Mouse (Mus musculus) liver, postnatal 0 days (tissue): ENCODE results near the gene Sumf1. TPM values are rescaled to one million over a fixed set of nuclear protein-coding genes. Genes with fewer than 3 reads are reported as not detected.
A peak's percentile ranks its signal among the peaks of the same experiment; 100 is the strongest.

Source experiments
- ATAC-seq: fragments of 200-750 bp; cut with Nextera tagmentation; 2 replicates; pipeline ENCODE4 v1.8.0; 2017; ENCODE audit warnings: mild to moderate bottlenecking, moderate library complexity
- DNase-seq: peaks from one replicate; pipeline ENCODE4 v3.0.0-alpha.2; 2016
- H3K27ac ChIP-seq: fragments of 300-500 bp; sonication (generic); 2 replicates; pipeline ENCODE4 v1.5.1; 2014; ENCODE audit warnings: antibody characterized with exemption, moderate library complexity, mild to moderate bottlenecking, low read depth
- H3K27me3 ChIP-seq: fragments of 300-500 bp; sonication (generic); 2 replicates; pipeline ENCODE4 v1.6.1; 2014; ENCODE audit warnings: low read length, control low read depth, mixed read lengths; ENCODE audit not compliant: insufficient read depth
- H3K36me3 ChIP-seq: fragments of 300-500 bp; sonication (generic); replicated peaks from 2 replicates; pipeline ENCODE4 v1.6.1; 2014; ENCODE audit warnings: mild to moderate bottlenecking, control low read depth, low read length, moderate library complexity, mixed read lengths; ENCODE audit not compliant: insufficient read depth
- H3K4me1 ChIP-seq: fragments of 300-500 bp; sonication (generic); 2 replicates; pipeline ENCODE4 v1.6.1; 2014; ENCODE audit warnings: antibody characterized with exemption, mild to moderate bottlenecking, control low read depth; ENCODE audit not compliant: insufficient read depth
- H3K4me2 ChIP-seq: fragments of 300-500 bp; sonication (generic); 2 replicates; pipeline ENCODE4 v1.6.1; 2014; ENCODE audit warnings: low read depth, mild to moderate bottlenecking, low read length, moderate library complexity, mixed read lengths
- H3K4me3 ChIP-seq: fragments of 300-500 bp; sonication (generic); 2 replicates; pipeline ENCODE4 v1.5.1; 2014; ENCODE audit warnings: low read depth, low read length
- H3K9ac ChIP-seq: fragments of 300-500 bp; sonication (generic); replicated peaks from 2 replicates; pipeline ENCODE4 v1.6.1; 2014; ENCODE audit warnings: mild to moderate bottlenecking, moderate library complexity
- H3K9me3 ChIP-seq: fragments of 300-500 bp; sonication (generic); 2 replicates; pipeline ENCODE4 v1.6.1; 2016; ENCODE audit warnings: mild to moderate bottlenecking, control low read depth, low read length, mixed read lengths
- CTCF ChIP-seq: sonication (generic); IDR thresholded peaks from 2 replicates; pipeline ENCODE4 v1.5.1; 2016; ENCODE audit warnings: antibody characterized with exemption, low read depth
- EP300 ChIP-seq: IDR thresholded peaks from 2 replicates; pipeline ENCODE4 v1.6.1; 2016; ENCODE audit warnings: antibody characterized with exemption, low read depth, mild to moderate bottlenecking
- WGBS: fragments of 180-500 bp; shearing (Covaris S2); extraction: QIAGEN DNeasy Blood & Tissue Kit; methylation state at CpG from one replicate; pipeline ENCODE4 v1.1.7; 2014; ENCODE audit not compliant: insufficient replicate concordance; 5-methylcytosine and 5-hydroxymethylcytosine counted together
- polyA plus RNA-seq: library from polyadenylated mRNA; unstranded; fragments of >200 nt; fragmentation: Nextera tagmentation; extraction: Ambion mirVana; gene quantifications from 2 replicates; pipeline ENCODE4 v1.2.1, GENCODE M21; 2015

Sumf1 gene
- polyA plus RNA-seq, 1 experiment from 2014 or later = 13.0 TPM

DNA sequence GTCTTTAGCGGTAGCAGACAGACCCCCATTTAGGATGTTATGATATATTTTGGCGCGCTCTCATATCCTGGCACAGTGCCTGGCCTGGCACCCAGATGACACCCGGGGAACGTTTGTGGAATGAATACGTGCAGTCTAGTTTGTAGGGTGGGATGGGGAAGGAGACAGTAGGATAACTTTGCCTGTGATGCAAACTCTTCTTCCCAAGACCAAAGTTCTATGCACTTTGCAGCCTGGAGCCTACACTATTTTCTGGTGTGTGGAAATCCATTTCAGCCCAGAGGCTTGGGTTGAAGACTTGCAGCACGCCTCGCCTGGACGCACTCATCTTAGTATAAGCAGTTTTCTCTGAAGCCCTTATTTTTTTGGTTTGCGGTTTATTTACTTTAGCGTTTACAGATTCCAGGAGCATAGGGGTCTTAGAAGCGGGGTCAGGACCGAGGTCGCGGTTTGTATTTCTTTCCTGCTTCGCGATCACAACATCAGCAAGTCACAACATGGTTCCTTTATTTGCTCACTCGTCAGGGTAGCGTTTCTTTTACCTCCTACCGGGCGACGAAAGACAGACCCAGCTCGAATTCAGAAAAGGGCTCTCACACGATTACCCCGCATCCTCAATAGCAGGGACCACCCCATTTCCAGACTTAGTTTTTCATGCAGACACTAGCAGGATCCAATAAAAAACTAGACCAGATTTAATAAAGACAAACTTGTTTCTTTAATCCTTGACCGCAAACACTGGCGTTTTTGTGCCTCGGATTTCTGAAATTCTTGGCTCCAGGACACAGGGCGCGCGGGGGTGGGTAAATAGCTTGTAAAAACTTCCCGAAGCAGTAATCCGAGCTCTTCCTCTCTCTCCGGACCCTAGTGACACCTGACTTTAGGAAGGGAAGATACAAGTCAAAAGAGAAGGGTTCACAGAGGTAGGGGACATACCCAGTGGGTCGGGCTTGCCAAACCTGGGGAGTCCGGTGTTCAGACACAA, 26.8 kb upstream of the Sumf1 start:
- H3K27me3 ChIP-seq = no peaks in the 10 kb centered on the region
- ATAC-seq (no peak; the same call in 1 of the 2 replicates), DNase-seq (no peak)
- 10% methylated on average over 36 of the region's 36 CpGs for WGBS
- peak overlapping the region; percentile 76 for H3K9ac ChIP-seq
- no peaks in the 10 kb centered on the region for H3K36me3 ChIP-seq
- H3K4me3 ChIP-seq = peak overlapping the region; percentile 73
- peak overlapping the region; percentile 88 for H3K4me2 ChIP-seq
- TF ChIP-seq CTCF = no peak
- TF ChIP-seq EP300 = no peak
- peaks cover 20% of the 10 kb centered on the region for H3K4me1 ChIP-seq
- H3K9me3 ChIP-seq = no peaks in the 10 kb centered on the region
- H3K27ac ChIP-seq = peak overlapping the region; percentile 73

DNA sequence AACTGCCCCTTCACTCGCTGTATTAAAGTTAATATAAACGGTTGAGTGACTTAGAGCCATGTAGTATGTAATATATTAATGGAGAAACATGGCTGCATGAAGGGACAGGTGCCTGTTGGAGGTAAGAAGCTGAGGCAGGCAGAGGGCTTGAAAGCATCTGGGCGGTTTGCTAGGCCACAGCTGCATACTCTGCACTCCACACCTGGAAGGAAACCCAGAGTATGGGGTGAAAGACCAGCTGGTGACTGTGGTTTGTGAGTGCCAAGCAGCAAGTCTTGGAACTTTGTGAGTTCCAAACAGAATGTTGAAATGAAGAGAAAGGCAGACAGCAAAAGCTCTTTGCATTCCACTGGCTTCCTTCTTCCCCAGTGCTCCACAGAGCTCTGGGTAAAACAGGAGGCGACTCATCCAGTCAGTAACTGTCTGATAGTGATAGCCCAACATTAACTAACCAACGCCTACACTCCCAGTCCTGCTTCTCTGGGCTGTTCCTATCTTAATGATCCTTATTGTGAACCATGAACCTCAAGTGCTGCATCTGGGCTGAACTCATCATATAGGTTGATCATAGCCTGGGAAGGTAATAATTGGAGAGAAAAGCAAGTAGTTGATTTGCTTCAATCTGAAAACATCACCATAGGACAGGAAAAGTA, 21.7 kb upstream of the Sumf1 start:
- ATAC-seq = no peak
- DNase-seq = no peak
- Histone ChIP-seq H3K4me3 (no peak overlapping the region), H3K4me2 (no peak overlapping the region), H3K36me3 (no peaks in the 10 kb centered on the region), H3K9me3 (no peaks in the 10 kb centered on the region), H3K27me3 (no peaks in the 10 kb centered on the region), H3K4me1 (peaks cover 8% of the 10 kb centered on the region), H3K27ac (no peak overlapping the region), H3K9ac (no peak overlapping the region)
- TF ChIP-seq CTCF (no peak), EP300 (no peak)
- 70% methylated on average over 5 of the region's 5 CpGs for WGBS

DNA sequence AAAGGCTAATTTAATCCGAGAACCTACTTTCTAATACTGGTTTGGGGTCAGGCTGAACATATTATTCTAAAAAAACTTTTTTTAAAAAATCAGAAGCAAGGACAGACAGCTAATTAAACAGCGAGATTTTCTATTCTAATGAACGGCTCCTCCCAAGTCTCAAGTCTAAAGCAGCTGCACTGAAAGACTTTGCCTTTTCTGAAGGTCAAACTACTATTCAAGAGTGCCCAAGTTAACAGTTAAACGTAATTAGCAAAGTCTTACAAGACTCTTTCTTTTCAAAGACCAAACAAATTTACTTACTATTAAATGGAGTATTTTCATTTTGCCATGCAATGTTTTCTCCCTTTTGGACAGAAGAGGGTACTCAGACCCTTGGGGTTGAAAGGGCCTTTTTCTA, 20.8 kb upstream of the Sumf1 start:
- no peak for DNase-seq
- Histone ChIP-seq H3K27me3 (no peaks in the 10 kb centered on the region), H3K9me3 (no peaks in the 10 kb centered on the region), H3K4me2 (no peak overlapping the region), H3K4me3 (no peak overlapping the region), H3K9ac (no peak overlapping the region), H3K36me3 (no peaks in the 10 kb centered on the region), H3K4me1 (no peaks in the 10 kb centered on the region), H3K27ac (no peak overlapping the region)
- ATAC-seq = no peak
- 81% methylated on average over 4 of the region's 4 CpGs for WGBS
- TF ChIP-seq CTCF (no peak), EP300 (no peak)

DNA sequence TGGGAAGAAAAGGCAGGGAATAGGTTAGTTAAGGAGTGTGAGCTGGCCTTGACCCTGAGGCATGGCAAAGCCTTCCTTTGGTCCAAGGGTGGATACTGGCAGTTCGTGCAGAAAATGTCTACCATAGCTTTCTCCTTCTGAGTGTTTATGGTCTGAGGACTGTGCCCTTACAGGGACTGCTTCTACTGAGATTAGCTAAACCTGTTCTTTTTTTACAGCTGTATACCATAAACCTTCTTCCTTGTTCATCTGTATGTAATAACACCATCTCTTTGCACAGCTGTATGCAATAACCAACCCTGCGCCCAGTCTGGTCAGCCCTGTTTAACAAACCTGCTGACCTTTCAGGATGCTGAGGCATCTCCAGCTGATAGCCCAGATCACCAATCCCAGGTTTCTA, 18.9 kb upstream of the Sumf1 start:
- Histone ChIP-seq H3K27ac (no peak overlapping the region), H3K9me3 (no peaks in the 10 kb centered on the region), H3K4me3 (no peak overlapping the region), H3K27me3 (no peaks in the 10 kb centered on the region), H3K4me2 (no peak overlapping the region), H3K9ac (no peak overlapping the region), H3K36me3 (no peaks in the 10 kb centered on the region), H3K4me1 (no peaks in the 10 kb centered on the region)
- no peak for DNase-seq
- 91% methylated on average over 2 of the region's 2 CpGs for WGBS
- no peak for TF ChIP-seq CTCF
- TF ChIP-seq EP300 = no peak
- no peak for ATAC-seq

DNA sequence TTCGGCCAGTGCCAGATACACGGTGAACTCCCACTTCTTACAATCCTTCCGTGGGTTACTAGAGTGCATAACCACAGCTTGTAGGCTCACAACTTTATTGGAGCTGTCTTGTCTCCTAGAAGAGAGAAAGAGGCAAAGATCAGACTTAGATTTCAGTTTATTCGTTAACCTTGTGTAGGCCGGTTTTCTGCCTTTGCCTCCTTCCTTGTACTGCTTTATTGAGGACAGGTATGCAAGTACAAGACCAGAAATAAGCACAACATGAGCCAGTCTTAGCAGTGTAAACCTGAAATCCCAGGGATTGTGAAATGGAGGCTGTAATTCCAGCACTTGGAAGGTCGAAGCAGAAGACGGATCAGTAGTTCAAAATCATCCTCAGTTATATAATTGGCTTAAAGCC, 12.9 kb upstream of the Sumf1 start:
- no peaks in the 10 kb centered on the region for H3K36me3 ChIP-seq
- no peaks in the 10 kb centered on the region for H3K27me3 ChIP-seq
- ATAC-seq (no peak), DNase-seq (no peak)
- H3K4me1 ChIP-seq = no peaks in the 10 kb centered on the region; the same call in 1 of the 2 replicates
- no peaks in the 10 kb centered on the region for H3K9me3 ChIP-seq
- 81% methylated on average over 7 of the region's 7 CpGs for WGBS
- TF ChIP-seq CTCF = no peak
- no peak for TF ChIP-seq EP300
- no peak overlapping the region for H3K27ac ChIP-seq
- no peak overlapping the region for H3K4me2 ChIP-seq
- no peak overlapping the region for H3K4me3 ChIP-seq
- no peak overlapping the region for H3K9ac ChIP-seq

DNA sequence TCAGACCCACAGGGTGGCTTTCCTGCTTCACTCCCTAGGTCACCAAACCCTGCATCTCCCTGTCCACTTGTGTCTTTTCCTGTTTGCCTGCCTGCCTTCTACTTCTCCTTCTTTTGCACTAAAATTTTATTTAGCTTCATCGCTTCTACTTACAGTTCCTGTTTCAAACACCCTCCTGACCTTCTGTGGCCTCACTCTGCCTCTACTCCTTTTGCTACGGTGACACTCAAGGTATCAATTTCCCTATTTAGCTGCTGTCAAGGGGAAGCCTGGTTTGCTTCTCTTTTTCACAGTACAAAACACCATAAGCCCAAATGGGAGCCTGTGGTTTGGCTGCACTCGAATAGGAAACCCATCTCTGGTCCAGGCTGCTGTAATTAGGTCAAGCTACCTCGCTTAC, 11.7 kb upstream of the Sumf1 start:
- ATAC-seq (no peak), DNase-seq (no peak)
- Histone ChIP-seq H3K9me3 (no peaks in the 10 kb centered on the region), H3K4me1 (no peaks in the 10 kb centered on the region; the same call in 1 of the 2 replicates), H3K4me2 (no peak overlapping the region), H3K9ac (no peak overlapping the region), H3K36me3 (no peaks in the 10 kb centered on the region), H3K4me3 (no peak overlapping the region), H3K27me3 (no peaks in the 10 kb centered on the region), H3K27ac (no peak overlapping the region)
- WGBS = 25% methylated on average over 4 of the region's 4 CpGs
- TF ChIP-seq EP300 (no peak), CTCF (no peak)
